Mouse (Mus musculus) embryonic fibroblast, embryonic 13.5 days (primary cell): ENCODE data around the gene Calhm1. TPM values are rescaled to one million over a fixed set of nuclear protein-coding genes. Genes with fewer than 3 reads are reported as not detected.
A peak's percentile ranks its signal among the peaks of the same experiment; 100 is the strongest.

Experiments
- H3K27ac ChIP-seq: 2 replicates; pipeline ENCODE4 v1.5.1; 2012; ENCODE audit warnings: low read length, control low read depth, inconsistent platforms; ENCODE audit not compliant: insufficient read depth
- H3K4me1 ChIP-seq: 2 replicates; pipeline ENCODE4 v1.6.1; 2011; ENCODE audit warnings: low read length; ENCODE audit not compliant: control insufficient read depth, insufficient read depth
- H3K4me3 ChIP-seq: 2 replicates; pipeline ENCODE4 v1.5.1; 2011; ENCODE audit warnings: mild to moderate bottlenecking, control low read depth, low read length; ENCODE audit not compliant: insufficient read depth
- CTCF ChIP-seq: IDR thresholded peaks from 2 replicates; pipeline ENCODE4 v1.5.1; 2011; ENCODE audit warnings: mild to moderate bottlenecking, control low read depth, low read length, moderate library complexity, borderline replicate concordance; ENCODE audit not compliant: insufficient read depth
- POLR2A ChIP-seq: IDR thresholded peaks from 2 replicates; pipeline ENCODE4 v1.6.1; 2011; ENCODE audit warnings: low read depth, mild to moderate bottlenecking, control low read depth, low read length, moderate library complexity
- polyA plus RNA-seq: library from polyadenylated mRNA; stranded (reverse); fragments of >200 nt; gene quantifications from 2 replicates; pipeline ENCODE4 v1.2.4, GENCODE M21; 2011; ENCODE audit warnings: low read depth; ENCODE audit not compliant: missing spikeins, insufficient read length

Calhm1 gene
- polyA plus RNA-seq: not detected in 2 replicates

DNA sequence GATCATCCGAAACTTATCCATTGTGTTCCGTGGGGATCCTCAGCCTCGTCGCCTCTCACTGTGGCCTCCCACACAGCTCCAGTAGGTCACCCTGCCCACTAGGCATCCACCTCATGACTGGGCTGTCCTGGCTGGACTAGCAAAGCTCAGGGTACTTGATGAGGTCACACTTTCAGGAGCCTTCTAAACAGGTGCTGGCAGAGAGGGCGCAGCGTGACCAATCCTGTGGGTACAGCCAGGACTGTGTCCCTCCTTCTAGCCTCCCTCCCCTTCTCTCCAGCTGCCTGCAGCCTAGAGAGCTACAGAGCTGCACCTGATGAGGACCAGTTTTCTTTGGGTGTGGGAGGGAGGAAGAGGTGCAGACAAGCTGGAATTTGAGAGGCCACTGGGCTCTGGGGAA, at the start of gene Calhm1:
TSS of gene Calhm1 (minus strand) at position 101 of the 400 bp plus-strand sequence.
- Histone ChIP-seq H3K27ac (no peak within 1 kb of the TSS), H3K4me3 (no peak within 1 kb of the TSS), H3K4me1 (0 out of 2 replicates have a peak, but pooled peaks cover 2% of the 10 kb centered on the region)
- no peak for TF ChIP-seq CTCF
- no peak for TF ChIP-seq POLR2A

DNA sequence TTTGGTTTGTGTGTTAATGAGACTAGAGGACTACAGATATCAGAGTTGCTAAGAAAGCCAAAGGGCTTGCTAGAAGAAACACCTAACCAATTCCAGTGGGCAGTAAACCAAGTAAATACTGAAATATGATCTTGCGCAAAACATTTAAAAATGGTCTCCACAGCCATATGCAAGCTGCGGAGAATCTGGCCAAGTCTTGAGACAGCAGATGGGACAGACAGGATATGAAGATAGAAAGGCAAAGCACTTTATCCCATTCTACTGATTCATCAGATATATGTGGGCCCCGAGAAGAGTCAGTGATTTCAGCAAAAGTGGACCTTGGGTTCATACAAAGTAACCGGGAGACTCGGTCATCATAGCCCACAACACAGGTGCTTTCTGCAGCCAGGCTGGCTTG, 48.1 kb upstream of the Calhm1 start:
- Histone ChIP-seq H3K27ac (no peak overlapping the region), H3K4me1 (no peaks in the 10 kb centered on the region), H3K4me3 (no peak overlapping the region)
- TF ChIP-seq CTCF (no peak), POLR2A (no peak)

DNA sequence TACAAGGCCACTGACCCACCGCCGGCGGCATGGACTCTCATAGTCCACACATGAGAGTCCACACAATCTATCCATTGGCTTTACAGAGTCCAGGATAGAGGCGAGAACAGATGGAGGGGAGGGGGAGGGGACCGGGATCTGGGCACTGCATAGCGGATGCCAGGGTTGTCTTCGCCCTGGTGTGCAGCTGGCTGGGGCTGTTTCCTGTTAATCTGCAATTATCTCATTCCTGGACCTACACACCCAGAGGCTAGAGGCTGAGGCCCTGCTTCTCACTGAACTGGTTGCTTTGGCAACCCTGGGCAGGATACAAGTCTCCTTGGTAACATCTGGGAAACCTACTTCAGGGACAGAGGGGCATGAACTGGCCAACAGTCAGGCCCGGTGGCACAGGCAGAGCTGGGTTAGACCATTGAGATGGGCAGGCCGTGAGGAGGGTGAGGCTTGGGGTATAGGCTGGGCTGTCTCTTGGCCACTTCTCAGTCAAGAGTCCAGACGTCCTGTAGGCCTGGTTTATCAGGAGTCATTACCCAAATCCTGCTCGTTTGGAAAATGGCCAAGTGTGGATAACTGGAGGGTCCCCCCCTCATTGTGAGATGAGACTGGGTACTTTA, 44.6 kb upstream of the Calhm1 start:
- Histone ChIP-seq H3K27ac (no peak overlapping the region), H3K4me1 (no peaks in the 10 kb centered on the region), H3K4me3 (no peak overlapping the region)
- TF ChIP-seq CTCF: no peak
- no peak for TF ChIP-seq POLR2A

DNA sequence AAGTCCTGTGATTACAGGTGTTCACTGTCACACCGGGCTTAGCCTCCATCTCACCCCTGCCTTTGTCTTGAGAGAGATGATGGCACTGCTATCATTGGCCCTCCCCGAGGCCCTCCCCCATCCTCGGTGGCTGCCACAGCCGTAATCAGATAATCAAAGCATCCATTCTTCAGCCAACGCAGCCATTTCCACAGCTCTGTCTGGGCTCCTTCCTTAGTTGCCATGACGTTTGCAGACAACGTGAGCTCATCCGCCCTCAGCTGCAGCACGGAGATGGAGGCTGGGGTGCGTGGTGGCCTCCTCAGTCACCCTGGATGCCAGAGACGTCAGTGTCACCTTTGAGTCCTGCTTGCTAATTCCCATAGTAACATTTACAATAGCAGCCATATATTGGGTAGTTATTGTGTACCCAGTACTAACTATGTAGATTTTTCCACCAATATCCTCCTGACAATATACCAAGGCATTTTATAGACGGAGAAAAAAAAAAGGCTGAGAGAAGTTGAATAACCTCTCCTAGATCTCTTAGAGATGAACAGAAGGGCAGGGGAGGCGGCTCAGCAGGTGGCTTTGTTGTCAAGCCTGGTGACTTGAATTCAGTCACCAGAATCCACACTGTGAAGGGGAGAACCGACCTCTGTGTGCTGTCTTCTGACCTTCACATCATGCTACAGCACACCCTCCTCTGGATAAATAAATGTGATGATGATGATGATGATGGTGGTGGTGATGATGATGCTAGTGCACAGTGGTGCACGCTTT, 42.6 kb upstream of the Calhm1 start:
- H3K4me3 ChIP-seq: no peak overlapping the region
- TF ChIP-seq POLR2A (no peak), CTCF (no peak)
- H3K4me1 ChIP-seq: no peaks in the 10 kb centered on the region
- no peak overlapping the region for H3K27ac ChIP-seq

DNA sequence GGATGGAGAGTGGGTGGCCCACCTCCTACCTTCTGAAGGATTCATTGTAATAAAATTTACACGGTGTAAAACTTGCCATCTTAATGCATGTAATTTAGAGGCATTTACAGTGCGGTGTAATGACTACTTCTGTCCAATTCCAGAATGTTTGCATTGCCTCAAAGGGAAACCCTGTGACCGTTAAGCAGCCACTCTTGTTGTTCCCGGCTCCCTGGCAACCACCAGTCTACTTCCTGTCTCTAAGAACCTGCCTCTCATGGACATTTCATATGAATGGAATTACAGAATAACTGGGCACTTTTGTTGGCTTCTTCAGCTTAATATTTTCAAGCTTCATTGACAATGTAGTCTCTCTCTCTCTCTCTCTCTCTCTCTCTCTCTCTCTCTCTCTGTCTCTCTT, 40.7 kb upstream of the Calhm1 start:
- no peak overlapping the region for H3K27ac ChIP-seq
- no peaks in the 10 kb centered on the region for H3K4me1 ChIP-seq
- TF ChIP-seq CTCF (no peak), POLR2A (no peak)
- no peak overlapping the region for H3K4me3 ChIP-seq

DNA sequence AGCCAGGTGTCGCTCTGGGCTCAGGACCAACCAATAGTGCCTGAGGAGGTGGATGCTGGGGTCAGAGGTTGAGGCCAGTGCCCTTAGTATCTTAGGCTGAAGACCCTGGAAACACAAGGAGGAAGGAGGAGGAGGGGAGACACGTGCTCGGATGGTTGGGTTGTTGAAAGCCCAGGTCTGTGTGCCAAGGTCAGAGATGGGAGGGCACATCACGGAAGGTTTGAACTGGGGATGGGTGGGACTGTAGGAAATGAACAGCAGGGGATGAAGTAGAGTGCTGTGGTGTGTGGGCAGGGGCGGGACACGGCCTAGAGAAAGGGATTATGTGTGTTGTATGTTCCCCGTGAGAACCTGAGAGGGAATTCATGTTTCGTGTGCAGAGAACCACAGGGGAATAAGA, 40.2 kb upstream of the Calhm1 start:
- H3K4me1 ChIP-seq: no peaks in the 10 kb centered on the region
- H3K4me3 ChIP-seq: no peak overlapping the region
- TF ChIP-seq CTCF (no peak), POLR2A (no peak)
- no peak overlapping the region for H3K27ac ChIP-seq

DNA sequence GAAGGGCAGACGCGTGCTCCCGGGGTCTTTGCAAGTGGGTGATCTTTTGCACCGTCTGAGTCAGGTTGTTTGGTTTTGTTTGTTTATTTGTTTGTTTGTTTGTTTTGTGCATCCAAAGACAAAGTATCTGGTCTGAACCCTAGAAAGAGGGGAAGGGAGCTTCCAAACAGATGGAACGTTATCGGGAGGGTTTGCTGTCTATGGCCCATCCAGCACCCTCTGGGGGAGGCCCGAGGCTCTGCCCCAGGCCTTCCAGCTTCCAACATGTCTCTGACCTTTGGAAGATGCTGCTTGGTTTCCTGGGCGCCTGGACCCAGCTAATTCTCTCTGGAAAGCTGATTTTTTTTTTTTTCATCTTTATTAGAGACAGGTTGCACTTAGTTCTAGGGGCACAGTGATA, 36.0 kb upstream of the Calhm1 start:
- Histone ChIP-seq H3K4me1 (no peaks in the 10 kb centered on the region), H3K4me3 (no peak overlapping the region), H3K27ac (no peak overlapping the region)
- TF ChIP-seq POLR2A: no peak
- TF ChIP-seq CTCF: no peak

DNA sequence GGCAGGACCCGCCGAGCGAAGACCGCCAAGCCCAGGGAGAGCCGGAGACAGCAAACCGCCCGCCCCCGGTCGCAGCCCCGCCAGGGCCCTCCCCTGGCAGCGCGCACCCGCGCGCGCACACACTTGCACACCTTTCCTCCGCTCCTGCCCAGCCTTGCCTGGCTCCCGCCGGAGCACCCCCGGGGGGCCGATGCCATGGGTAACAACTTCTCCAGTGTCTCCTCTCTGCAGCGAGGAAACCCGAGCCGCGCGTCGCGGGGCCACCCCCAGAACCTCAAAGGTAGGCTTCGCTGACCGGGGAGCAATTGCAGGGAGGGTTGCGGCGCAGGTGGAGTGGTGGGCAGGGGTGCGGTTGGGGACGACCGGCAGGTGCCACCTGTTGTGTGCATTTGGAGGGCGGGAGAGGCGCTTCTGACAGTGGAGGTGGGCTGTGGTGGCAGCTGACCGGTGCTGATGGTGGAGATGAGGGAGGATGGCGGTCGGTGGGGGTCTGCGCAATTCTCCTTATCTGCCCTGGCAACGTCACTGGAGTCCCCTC, 35.3 kb upstream of the Calhm1 start:
- Histone ChIP-seq H3K27ac (no peak overlapping the region), H3K4me3 (peak overlapping the region; percentile 77), H3K4me1 (no peaks in the 10 kb centered on the region)
- TF ChIP-seq POLR2A: no peak
- TF ChIP-seq CTCF: no peak

DNA sequence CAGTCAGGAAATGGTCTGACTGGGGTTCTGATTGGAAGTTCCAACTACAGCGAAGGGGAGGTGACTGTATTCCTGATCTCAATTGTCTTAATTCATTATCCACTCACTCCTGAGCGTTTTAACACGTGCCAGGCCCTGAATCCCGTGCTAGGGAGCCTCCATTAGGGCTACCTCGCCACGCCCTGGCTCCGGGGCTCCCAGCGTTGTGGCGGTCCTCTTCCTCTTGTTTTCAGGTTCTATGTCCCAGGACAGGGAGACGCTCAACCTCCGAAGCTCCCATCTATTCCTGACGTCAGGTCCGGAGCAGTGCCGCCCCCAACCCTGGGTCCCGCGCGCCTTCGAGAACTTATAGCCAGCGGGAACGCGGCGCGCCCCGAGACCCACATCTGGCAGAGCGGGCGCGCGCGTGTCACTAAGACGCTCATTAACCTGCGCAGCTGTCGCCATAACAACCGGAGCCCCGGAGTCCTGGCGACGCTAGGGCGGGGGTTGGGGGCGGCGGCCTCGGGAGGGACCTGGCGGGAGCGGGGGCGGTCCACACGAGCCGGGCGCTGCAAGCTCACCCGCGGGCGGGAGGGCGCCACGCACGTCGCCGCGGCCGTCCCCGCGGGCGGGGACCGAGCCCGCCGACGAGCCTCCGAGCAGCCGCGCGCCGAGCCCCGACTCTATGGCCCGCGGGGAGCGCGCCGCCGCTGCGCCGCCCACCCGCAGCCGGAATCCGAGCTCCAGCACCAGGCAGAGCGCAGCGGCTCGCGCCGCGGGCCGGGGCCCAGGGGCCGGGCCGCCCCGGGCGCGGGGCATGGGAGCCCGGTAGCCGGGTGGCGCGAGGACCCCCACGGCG, 34.6 kb upstream of the Calhm1 start, which contains the start of gene Neurl1a:
TSS of gene Neurl1a (plus strand) at position 390 of the 841 bp plus-strand sequence.
- H3K4me1 ChIP-seq: no peaks in the 10 kb centered on the region
- TF ChIP-seq CTCF: no peak
- TF ChIP-seq POLR2A: no peak
- no peak within 1 kb of the TSS for H3K27ac ChIP-seq
- peak within 1 kb of the TSS; percentile 77 for H3K4me3 ChIP-seq

DNA sequence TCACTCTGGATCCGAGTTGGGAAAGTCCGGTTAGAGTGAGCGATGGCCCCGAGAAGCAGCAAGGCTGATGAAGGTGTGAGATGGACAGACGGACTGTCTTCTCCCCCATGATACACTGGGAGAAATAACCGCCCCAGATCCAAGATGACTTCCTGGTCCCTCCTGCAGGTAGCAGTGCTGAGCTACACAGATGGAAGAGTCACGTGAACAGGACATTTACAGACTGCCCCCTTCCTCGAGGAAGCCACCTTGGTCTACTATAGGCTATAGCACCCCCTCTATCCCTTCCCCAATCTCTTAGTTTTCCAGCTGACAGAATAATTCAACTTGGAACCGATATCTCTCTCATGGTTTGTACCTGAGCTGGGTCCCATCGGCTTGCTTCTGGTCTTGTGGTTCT, 33.9 kb upstream of the Calhm1 start:
- Histone ChIP-seq H3K4me3 (no peak overlapping the region), H3K4me1 (no peaks in the 10 kb centered on the region), H3K27ac (no peak overlapping the region)
- TF ChIP-seq CTCF (peak; percentile 51; the same call in 1 of the 2 replicates), POLR2A (no peak)
